7 mouse cellular contexts compared by ENCODE assay signal in the genomic region with DNA sequence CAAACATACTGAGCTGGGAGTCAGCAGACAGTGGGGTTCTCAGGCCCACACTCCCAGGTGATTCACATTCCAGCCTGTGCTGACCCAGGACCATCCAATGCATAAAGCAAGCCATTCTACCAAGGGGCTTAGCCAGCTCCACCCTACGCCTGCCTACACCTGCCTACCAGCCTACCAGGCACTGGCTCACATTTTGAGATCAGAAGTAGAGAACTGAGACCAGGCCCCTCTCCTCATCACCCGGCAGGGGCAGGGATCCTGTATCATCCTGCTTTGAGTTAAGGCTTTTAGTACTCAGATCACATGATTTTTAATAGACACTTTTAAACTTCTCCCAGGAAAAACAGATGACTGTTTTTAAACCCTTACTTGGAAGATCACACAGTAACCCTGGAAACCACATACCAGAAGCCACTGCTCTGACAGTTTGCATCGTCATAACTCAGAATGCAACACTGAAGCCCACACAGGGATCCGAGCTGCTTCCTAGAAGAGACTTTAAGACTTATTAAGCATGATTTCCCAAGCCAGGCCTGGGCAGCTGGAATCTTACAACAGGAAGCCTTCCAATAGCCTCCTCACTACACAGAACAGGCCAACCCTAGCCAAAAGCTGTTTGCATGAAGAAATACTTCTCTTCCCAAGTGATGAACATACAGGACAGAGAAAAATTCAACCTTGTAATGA. TPM values are rescaled to one million over a fixed set of nuclear protein-coding genes. Genes with fewer than 3 reads are reported as not detected.
DNase-seq lines count a peak whose midpoint lies in the region; ATAC-seq and TF ChIP-seq lines count a peak whose summit lies in the region.

No protein-coding gene starts in this region.

- no peak overlapping the region for H3K9ac ChIP-seq in kidney, postnatal 0 days (ENCODE audit: low read depth, low read length)
- no peak overlapping the region for H3K9ac ChIP-seq in hindbrain, embryonic 12.5 days

- H3K4me1 ChIP-seq in kidney, postnatal 0 days (replicated peaks; ENCODE audit: insufficient read depth, low read length) = peaks cover 46% of the 10 kb centered on the region
- no peaks in the 10 kb centered on the region for H3K4me1 ChIP-seq in hindbrain, embryonic 12.5 days

- 26% methylated on average over 4 of the region's 4 CpGs for WGBS in kidney, postnatal 0 days
- WGBS in hindbrain, embryonic 12.5 days = 79% methylated on average over 4 of the region's 4 CpGs

- TF ChIP-seq CTCF in kidney, postnatal 0 days (IDR thresholded peaks at IDR 0.05; ENCODE audit: low read depth) = no peak

- no peaks in the 10 kb centered on the region for H3K27me3 ChIP-seq in kidney, postnatal 0 days (ENCODE audit: insufficient read depth, low read length)
- no peaks in the 10 kb centered on the region for H3K27me3 ChIP-seq in hindbrain, embryonic 12.5 days

- H3K9me3 ChIP-seq in kidney, postnatal 0 days (replicated peaks; ENCODE audit: low read length) = no peaks in the 10 kb centered on the region
- no peaks in the 10 kb centered on the region for H3K9me3 ChIP-seq in hindbrain, embryonic 12.5 days (replicated peaks)

- H3K4me2 ChIP-seq in kidney, postnatal 0 days (ENCODE audit: low read length) = no peak overlapping the region; the same call in 1 of the 2 replicates
- no peak overlapping the region for H3K4me2 ChIP-seq in hindbrain, embryonic 12.5 days (replicated peaks)

- peak overlapping the region; percentile 77 for H3K27ac ChIP-seq in kidney, postnatal 0 days
- no peak overlapping the region for H3K27ac ChIP-seq in hindbrain, embryonic 12.5 days

- DNase-seq in thymus, postnatal 0 days (ENCODE audit: low spot score) = peak; percentile 48
- no peak for DNase-seq in thymus, adult 18-20 months
- peak; percentile 36 to 72 for DNase-seq in frontal cortex, postnatal 36 days (ENCODE audit: low spot score in 2 of 2)
- peak; percentile 95 for DNase-seq in kidney, postnatal 0 days (ENCODE audit: low spot score)
- peak; percentile 75 for DNase-seq in lung, postnatal 10 days
- DNase-seq in thymus, postnatal 25 days = no peak

- no peaks in the 10 kb centered on the region for H3K36me3 ChIP-seq in kidney, postnatal 0 days (ENCODE audit: insufficient read depth, low read length)
- no peaks in the 10 kb centered on the region for H3K36me3 ChIP-seq in hindbrain, embryonic 12.5 days

- no peak overlapping the region for H3K4me3 ChIP-seq in kidney, postnatal 0 days (replicated peaks; ENCODE audit: low read depth, low read length)
- H3K4me3 ChIP-seq in hindbrain, embryonic 12.5 days = no peak overlapping the region

- ATAC-seq in kidney, postnatal 0 days (replicated peaks; ENCODE audit: low FRiP score, low read depth) = peak; percentile 78
- no peak for ATAC-seq in hindbrain, embryonic 12.5 days (ENCODE audit: low FRiP score)

RNA-seq across cellular contexts. Expression of a gene that starts 27.5 kb away (rescaled TPM):
- polyA plus RNA-seq in thymus, postnatal 0 days (2015; fragmentation: Nextera tagmentation; extraction: Ambion mirVana) = 16.5 and 17.8 TPM in 2 replicates
- polyA plus RNA-seq in kidney, postnatal 0 days (2015; fragmentation: Nextera tagmentation; extraction: Ambion mirVana) = 26.6 and 28.5 TPM in 2 replicates
- polyA plus RNA-seq in hindbrain, embryonic 12.5 days (2016; fragmentation: Nextera tagmentation; extraction: Ambion mirVana) = 14.5 and 16.5 TPM in 2 replicates

RNA-seq across cellular contexts. Expression of a gene that starts 59.0 kb away (rescaled TPM):
- polyA plus RNA-seq in thymus, postnatal 0 days (2015; fragmentation: Nextera tagmentation; extraction: Ambion mirVana) = 23.8 and 25.8 TPM in 2 replicates
- 16.3 and 16.8 TPM in 2 replicates for polyA plus RNA-seq in kidney, postnatal 0 days (2015; fragmentation: Nextera tagmentation; extraction: Ambion mirVana)
- polyA plus RNA-seq in hindbrain, embryonic 12.5 days (2016; fragmentation: Nextera tagmentation; extraction: Ambion mirVana) = 23.6 and 26.4 TPM in 2 replicates

Comparison
In these comparisons a context has a peak if more than half of its experiments do, and no peak if none do; other contexts are left out.
1. DNase-seq: peak in thymus, postnatal 0 days (single experiment), frontal cortex, postnatal 36 days (2 of 2), kidney, postnatal 0 days (single experiment) and lung, postnatal 10 days (single experiment); none in thymus, adult 18-20 months (0 of 2) and thymus, postnatal 25 days (single experiment).